Mouse (Mus musculus): Measurements from ENCODE around the gene Gpatch2. TPM values are rescaled to one million over a fixed set of nuclear protein-coding genes. Genes with fewer than 3 reads are reported as not detected.

Gene Gpatch2
- polyA plus RNA-seq, 1 experiment, result 7.9 TPM

DNA sequence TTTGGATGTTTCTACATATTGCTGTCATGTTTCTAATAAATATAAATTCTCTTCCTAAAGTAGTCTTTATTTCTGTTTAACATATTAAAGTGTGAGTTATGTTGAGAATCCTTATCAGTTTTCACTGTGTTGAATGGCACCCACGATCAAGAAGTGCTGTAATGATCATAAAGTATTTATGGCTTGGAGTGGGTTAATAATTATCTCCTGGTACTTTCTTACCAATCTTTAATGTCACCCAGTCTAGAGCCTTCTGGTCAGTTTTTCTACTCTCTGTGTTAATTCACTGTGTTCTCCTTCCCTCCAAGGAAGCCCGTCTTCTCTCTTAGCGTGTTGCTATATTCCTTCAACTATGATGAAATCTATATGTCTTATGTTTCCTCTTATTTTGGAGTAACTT, 25.0 kb downstream of the Gpatch2 start:
- 69% methylated on average over 3 of the region's 3 CpGs for WGBS
- no peak for DNase-seq (ENCODE audit: low read depth, low spot score)

DNA sequence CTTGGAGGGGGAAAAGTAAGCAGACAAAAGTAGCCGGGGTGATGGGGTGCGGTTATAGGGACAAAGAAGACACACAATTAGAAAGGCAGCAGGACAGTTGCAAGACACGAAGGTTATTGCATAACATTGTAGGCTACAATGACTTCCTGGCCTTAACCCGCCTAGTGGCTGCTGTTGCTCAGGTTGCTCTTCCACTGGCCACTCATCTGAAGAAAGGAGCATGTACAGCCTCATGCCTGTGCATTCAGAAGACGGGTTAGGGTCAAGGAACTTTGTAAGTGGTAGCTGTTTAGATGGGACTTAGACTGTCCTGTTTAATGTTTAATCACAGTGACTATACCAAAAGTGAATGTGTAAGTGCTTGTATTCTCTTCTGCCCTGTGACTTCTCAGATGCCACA, 26.0 kb downstream of the Gpatch2 start:
- DNase-seq (ENCODE audit: low read depth, low spot score), result no peak
- 59% methylated on average over 5 of the region's 5 CpGs for WGBS

DNA sequence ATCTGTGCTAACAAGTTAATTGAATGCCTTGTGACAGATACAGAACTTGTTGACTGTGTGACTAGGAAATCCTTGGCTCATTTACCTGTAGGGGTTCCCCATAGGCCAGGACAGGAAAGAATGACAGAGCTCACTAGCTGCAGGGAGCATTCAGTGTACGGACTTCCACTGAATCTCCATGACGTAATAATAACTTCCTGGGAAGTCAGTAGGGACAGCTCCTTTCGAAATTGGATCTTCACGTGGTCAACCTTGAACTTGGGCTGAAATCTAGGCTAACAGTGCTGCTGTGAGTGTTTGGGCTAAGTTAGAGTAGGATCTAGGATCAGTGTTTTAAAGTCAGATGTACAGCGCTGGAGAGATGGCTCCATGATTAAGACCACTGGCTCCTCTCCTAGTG, 29.4 kb downstream of the Gpatch2 start:
- 77% methylated on average over 5 of the region's 5 CpGs for WGBS
- DNase-seq (ENCODE audit: low read depth, low spot score), result no peak

DNA sequence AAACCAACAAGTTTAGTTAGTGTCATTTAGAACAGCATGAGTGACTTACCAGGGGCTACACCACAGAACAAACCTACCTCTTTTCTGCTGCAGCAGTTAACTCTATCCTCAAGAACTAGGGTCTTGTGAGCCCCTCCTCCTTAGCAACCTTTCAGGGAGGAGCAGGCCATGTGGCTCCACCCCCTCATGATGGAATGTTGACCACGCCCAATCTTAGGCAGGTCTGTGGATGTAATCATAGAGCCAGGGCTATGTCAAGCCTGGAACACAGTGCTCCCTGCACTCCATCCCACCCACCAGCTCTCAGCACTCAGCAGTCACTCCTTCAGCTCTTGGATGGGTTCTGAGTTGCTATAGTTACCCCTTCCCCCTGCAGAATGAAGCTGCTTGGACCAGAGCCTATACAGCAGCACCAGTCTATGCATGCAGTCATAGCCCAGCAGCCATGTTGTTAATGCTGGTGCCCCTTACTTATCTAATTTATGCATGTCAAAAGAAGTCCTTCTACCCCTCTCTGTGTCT, 35.5 kb downstream of the Gpatch2 start:
- WGBS, result 100% methylated on average over 1 of the region's 1 CpGs
- DNase-seq (ENCODE audit: low read depth, low spot score), result no peak

DNA sequence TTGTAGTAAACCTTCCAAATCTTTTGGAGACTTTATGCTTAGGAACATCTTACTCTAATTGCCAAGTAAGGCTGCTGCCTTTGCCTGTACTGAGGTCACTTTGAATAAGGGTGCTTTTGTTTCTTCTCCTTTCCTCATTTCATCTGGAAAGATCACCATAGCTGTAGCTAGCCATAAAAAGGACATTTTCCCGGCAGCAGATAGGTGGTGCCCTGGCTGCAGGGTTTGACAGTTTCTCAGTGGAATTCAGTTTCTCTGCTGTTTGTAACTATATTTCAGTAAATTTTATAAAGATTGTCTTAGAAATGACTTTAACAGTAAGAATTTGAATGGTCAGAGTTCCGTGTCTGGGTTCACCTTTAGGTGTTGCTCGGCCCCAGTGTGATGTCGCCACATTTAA, 43.4 kb downstream of the Gpatch2 start:
- WGBS, result 83% methylated on average over 4 of the region's 4 CpGs
- DNase-seq (ENCODE audit: low read depth, low spot score), result no peak

DNA sequence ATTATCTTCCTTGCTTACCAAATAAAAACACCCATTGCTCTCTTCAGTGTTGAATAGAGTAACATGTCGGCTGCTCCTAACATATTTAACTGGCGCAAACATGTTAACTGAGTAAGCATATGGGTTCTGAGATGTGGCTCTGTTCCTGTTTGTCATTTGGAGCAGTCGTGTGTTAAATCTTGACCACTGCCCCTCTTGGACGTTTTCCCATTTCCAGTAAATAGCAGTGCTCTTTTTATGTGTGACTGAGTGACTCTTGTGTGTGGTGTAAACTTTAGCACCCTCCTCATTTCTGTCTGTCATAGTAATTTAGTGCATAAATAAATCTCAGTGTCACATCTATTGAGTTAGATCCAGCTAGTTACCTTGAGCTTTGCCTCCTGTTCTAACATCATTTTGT, 52.3 kb downstream of the Gpatch2 start:
- no peak for DNase-seq (ENCODE audit: low read depth, low spot score)
- WGBS, result 68% methylated on average over 4 of the region's 4 CpGs

DNA sequence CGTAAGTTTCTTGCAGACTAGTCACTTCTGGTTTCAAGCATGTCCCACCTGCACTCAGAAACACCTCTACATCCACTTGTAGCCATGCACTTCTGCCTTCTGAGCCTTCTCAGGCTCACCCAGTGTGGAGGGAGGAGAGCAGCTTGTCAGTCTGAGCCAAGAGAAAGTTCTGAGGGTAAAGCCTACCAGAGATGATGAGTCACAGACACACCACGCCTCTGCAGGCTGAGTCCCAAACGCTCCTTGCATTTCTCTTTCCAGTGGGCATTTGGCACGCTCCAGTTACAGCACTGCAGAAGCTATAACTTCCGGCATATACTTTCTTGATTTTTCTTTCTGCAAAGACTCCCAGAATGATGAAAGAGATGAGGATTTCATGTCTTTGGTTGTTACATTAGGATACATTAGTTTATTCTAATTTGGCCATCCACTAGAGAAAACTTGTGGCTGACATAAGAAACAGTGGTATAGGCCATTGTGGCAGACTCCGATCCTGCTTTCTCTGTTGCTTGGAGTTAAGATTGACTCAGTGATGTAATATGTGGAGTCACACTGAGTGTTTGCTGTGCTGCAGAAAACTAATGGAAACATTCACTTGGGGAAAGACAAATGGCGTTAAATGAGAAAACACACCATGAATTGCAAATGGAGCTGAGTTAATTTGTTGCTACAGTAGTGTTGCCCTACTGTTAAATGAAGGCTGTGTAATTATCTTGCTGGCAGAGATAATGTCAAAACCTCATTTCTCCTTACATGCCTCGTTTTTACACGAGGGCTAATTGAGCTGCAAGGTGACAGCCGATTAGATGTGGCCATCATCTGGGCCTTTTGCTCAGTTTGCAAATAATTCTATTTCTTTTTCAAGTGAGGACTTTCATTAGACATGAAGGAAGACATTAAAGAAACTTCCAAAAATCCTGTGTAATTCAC, 55.3 kb downstream of the Gpatch2 start:
- DNase-seq (ENCODE audit: low read depth, low spot score), result no peak
- 80% methylated on average over 10 of the region's 10 CpGs for WGBS

DNA sequence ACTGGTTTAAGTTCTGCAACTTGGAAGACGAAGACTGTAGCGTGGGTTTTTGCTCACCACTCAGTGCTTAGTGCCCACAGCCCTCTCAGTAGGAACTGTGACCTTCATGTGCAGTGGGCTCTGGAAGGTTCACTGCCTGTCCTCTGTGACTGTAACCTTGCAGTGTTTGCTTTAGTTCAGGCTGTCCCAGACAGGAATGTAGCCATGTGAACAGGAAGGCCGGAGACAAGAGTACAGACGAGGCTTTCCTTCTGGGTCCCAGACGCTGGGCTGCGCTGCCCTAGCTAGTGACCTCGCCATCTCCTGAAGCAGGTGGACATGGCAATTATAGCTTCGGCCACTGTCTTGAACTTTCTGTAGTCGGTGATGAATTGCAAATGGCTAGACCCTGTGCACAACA, 62.0 kb downstream of the Gpatch2 start:
- DNase-seq (ENCODE audit: low read depth, low spot score), result no peak
- 81% methylated on average over 9 of the region's 9 CpGs for WGBS

DNA sequence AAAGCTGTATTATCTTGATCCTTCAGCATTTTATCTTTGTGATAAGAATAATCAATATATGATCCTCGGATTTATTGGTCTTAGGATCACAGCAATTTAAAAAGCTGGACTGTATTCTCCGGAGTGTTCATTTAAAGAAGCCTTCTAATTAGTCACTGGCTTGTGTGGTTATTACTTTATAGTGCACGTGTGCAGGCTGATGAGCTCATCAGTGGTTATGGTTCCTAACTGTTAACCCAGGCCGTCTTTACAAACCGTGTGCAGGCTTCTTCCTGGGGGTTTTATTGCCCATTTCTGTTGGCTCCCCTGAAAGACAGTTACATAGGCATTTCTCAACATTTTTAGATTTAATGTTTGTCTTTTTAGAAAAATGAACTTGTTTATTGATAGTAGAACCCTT, 63.2 kb downstream of the Gpatch2 start:
- DNase-seq (ENCODE audit: low read depth, low spot score), result no peak
- WGBS, result 22% methylated on average over 5 of the region's 5 CpGs

DNA sequence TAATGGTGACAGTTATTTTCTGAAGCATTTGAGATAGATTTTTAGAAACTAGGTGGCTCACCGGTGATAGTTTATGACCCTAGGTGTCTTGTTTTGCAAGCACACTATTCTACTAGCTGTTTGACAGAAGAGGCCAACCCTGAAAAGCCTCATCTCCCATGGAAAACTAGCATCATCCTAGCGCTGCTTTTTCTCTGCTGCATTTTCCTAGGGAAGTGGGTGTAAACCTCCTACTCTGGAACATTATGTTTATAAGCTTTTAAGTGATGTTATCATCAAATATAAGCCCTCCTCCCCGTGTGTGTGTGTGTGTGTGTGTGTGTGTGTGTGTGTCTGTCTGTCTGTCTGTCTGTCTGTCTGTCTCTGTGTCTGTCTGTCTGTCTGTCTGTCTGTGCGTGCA, 64.5 kb downstream of the Gpatch2 start:
- 76% methylated on average over 4 of the region's 4 CpGs for WGBS
- DNase-seq (ENCODE audit: low read depth, low spot score), result no peak

DNA sequence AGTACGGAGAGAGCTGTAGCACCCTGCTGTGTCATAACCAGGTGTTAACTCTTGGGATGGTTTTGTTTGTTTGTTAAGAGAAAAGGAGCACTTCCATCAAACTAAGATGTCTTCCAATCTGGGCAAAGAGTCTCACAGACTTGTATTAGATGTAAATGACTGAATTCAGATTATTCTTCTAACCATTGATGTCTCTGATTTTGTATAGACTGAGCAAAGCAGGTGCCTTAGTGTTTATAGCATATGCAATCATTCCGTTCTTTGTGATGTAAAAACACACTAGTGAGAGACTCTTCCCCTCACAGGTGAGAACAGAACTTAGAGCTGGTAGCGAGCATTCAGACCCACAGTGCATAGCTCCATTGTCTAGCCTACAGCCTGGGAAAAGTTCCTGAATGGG, 67.0 kb downstream of the Gpatch2 start:
- WGBS, result 49% methylated on average over 3 of the region's 3 CpGs
- DNase-seq (ENCODE audit: low read depth, low spot score), result no peak

DNA sequence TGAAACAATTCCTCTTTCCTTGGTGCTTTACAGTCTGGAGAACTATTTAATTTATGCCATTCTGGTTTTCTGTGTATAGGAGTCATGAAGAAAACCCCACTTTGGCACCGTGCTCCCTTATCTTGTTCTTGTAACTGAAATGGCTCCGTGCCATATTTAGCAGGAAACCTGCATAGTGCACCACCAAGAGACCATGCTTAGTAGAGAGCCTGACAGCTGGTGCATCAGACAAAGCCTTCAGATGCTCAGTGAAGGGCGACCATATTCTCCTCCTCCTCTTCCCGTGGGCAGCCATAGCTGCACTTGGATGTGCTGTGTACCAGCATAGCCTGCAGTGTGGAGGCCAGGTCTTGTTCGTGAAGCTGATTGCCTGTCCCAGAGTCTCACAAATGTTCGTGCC, 67.5 kb downstream of the Gpatch2 start:
- WGBS, result 37% methylated on average over 6 of the region's 6 CpGs
- DNase-seq (ENCODE audit: low read depth, low spot score), result no peak

DNA sequence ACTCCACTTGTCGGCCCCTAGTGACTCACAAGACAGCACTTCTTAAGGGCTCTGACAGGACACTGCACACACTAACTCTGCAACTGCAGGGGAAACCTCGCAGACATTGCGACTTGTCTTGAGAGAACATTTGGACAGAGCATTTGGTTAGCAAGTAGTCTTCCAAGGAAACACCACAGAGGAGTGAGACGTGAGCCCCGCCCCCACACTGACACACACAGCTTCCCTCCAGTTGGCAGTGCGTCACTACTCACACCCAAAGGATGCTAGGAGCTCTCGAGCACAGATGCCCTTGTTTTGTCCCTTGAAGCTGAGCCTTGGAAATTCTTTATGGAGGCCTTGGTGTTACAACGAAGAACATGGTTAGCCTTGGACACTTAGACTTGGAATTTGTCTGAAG, 70.4 kb downstream of the Gpatch2 start:
- DNase-seq (ENCODE audit: low read depth, low spot score), result no peak

DNA sequence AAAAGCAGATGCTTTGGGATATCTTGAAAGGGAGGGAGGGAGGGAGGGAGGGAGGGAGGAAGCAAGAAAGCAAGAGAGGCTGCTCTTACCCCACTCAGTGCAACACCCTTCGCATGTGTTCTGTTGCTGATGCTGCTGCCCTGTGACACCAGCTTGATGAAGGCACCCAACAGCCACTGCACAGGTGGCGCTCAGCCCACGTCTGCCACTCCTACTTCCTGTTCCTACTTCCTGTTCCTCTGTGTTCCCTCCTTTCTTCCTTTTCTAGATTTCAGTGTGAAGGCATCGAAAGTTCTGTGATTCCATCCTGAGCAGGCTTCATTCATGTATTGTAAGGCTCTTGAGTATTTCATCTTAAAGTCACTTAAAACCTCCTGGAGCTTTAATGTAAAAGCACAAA, 71.1 kb downstream of the Gpatch2 start:
- 24% methylated on average over 4 of the region's 4 CpGs for WGBS

More for the DNA sequence above, 70.4 kb downstream of the Gpatch2 start:
- 69% methylated on average over 8 of the region's 8 CpGs for WGBS

DNA sequence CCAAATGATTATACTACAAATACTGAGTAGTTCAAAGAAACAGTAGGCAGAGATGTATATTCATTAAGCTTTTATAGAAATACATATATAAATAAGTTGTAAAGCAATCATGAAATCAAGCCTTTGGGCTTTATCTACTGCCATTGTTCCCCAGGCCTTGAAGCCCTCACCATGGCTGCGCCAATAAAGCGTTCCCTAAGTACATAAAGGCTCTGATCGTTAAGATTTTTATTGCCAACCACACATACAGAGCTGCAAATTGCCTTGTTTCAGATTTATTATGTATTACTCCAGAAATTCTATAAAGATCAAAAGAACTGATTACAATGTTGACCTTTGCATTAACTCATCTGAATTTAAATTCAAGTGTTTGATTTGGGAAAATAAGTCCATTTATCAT, 71.6 kb downstream of the Gpatch2 start:
- 34% methylated on average over 3 of the region's 3 CpGs for whole genome bisulfite sequencing
- DNase-seq (ENCODE audit: low read depth, low spot score), result peak; percentile 37

More for the DNA sequence above, 71.1 kb downstream of the Gpatch2 start:
- DNase-seq (ENCODE audit: low read depth, low spot score), result no peak

DNA sequence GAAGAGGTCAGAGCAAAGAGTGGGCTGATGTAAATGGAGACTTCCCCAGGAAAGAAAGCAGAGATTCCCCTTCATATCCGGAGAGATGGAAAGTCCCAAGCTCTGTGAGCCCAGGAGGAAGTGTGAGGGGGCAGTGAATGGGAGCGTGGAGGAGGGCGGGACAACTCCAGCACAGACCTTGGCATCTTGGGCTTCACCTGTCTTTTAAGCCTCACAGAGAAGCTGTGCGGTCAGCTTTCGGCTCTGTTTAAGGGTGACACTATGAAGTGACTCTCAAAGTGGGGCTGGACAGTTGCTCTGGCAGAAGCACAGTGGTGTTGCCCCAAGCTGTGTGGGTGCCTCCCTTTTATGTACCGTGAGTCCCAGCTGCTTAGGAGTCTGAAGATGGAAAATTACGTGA, 74.9 kb downstream of the Gpatch2 start:
- DNase-seq (ENCODE audit: low read depth, low spot score), result no peak
- 65% methylated on average over 7 of the region's 7 CpGs for WGBS

DNA sequence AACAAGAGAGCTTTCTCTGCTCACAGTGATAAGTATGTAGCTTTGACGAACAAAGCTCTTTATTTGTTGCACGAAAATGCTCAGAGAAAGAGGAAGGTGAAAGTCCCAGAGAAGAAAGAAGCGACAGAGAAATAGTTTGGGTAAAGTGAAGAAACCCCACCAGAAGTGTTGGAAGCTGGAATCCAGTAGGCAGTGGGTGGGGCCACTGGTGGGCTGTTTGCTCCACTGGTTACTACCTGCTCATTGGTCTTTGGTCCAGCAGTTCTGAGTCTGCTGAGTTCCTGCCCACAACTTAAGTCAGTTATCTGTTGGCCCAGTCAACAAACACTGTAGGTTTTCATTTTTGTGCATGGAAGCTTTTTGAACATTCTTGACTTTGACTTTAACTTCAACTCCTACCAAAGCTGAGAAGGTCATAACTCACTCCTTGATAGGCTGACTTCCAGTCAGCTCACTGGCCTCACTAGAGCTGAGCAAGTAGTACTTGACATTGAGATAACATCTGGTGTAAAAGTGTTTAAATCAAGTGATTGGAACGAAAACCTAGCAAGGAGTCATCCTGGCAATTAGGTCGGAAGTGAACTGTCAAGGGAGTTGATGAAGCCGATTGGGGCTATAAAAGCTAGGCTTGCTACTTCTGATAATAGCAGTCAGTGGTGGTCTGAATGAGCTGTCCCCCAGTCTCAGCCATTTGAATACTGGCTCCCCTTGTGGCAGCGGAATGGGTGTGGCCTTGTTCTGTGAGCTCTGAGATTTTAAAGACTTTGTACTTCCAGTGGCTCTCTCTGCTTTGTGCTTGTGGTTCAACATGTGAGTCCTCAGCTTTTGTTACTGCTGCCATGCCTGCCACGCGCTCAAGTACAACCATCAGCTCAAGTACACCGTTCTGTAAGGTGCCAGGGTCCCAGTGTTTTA, 76.4 kb downstream of the Gpatch2 start:
- WGBS, result 64% methylated on average over 10 of the region's 10 CpGs
- DNase-seq (ENCODE audit: low read depth, low spot score), result no peak

DNA sequence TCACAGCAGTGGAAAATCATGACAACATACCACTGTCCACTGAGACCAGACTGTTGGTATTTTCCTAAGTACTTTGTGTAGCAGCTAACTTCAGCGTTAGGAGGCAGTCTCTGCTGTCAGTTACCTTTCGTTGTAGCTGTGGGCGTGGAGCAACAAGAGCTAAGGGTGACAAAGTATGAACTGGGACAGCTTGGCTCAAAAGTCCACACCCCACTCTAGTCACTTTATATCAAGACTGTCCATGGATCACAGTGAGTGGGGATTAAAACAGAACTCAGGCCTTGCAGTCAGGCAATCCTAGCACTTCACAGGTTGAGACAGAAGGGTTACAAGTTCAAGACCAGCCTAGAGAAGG, 77.1 kb downstream of the Gpatch2 start:
- DNase-seq (ENCODE audit: low read depth, low spot score), result no peak
- WGBS, result 56% methylated on average over 3 of the region's 3 CpGs

DNA sequence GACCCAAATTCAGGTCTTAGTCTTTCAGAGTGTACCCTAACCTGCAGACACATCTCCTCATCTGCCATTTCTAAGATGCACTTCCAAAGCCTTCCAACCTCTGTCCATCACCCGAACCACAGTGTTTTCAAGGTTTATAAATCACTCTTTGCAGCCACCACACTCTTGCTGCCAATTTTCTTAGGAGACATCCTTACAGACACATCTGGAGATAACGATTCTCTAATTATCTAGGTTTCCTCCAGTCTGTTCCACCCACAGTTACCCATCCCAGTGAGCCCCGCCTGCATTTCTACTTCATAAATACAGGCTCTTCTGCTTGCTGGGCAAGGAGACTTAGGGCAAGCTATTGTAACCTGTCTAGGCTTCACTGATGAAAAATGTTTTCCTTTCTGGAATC, 77.9 kb downstream of the Gpatch2 start:
- DNase-seq (ENCODE audit: low read depth, low spot score), result no peak
- WGBS, result 86% methylated on average over 3 of the region's 3 CpGs

DNA sequence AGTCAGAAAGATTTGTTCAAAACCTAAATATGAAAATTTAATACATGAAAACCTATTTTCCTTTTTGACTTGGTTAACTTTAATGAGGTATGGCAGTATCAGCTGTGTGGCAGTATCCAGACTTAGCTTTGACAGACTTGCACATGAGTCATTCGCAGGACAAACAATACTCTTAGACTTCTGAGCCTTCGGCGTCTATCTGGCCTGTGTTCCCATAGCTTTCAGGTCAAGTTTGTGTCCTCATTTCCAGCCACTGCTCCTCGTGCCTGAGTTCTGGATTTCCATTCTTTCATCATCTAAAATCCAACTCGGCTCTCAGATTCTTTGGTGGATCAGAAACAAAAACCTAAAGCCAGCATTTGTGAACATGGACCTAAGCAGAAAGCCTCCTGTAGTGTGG, 79.2 kb downstream of the Gpatch2 start:
- no peak for DNase-seq (ENCODE audit: low read depth, low spot score)
- 46% methylated on average over 5 of the region's 5 CpGs for WGBS

Measured in large intestine, adult 2 months (tissue).